Mouse (Mus musculus) embryo, embryonic 10 days (tissue): ENCODE results near the gene Fgg.

Experiments used
- DNase-seq: peaks from one replicate; pipeline ENCODE4 v3.0.0-alpha.2; 2015; ENCODE audit warnings: low spot score

Gene Fgg

DNA sequence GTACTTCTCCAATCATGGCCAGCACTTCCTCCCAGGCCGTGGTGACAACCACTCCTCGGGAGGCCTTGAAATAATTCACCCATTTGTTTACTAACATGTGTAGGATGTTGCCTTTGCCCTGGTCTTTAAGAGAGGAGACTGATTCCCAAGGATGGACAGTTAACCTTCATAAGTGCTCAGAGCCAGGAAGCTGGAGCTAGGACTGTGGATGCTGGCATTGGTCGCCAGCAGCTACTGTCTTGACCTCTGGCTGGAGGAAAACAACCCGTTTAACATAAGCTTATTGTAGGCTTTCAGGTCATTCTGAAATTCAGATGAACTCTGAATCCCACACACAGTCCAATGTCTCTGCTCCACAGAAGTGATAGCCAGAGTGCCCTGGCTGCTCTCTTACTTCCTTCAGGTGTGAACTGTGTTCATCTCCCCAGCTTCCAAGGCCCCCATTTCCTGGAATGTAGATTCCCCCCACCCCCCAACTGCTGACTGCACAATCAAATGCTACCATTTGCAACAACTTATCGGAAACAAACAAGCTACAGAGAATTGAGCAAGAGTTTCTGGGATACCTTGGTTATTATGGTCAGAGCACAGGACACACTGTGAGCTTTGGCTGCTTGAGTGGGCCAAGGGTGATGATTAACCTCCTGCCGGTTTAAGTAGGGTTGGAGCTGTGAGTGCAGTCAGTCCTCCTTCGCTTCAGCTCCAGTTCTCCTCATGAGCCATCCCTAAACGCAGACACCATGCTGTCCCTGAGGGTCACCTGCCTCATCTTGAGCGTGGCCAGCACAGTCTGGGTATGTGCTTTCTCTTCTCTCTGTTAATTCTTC, 18.2 kb downstream of the Fgg start, which contains the start of gene Fga:
Gene Fga (plus strand): TSS at position 602 of the 827 bp plus-strand sequence.
- DNase-seq, result no peak

DNA sequence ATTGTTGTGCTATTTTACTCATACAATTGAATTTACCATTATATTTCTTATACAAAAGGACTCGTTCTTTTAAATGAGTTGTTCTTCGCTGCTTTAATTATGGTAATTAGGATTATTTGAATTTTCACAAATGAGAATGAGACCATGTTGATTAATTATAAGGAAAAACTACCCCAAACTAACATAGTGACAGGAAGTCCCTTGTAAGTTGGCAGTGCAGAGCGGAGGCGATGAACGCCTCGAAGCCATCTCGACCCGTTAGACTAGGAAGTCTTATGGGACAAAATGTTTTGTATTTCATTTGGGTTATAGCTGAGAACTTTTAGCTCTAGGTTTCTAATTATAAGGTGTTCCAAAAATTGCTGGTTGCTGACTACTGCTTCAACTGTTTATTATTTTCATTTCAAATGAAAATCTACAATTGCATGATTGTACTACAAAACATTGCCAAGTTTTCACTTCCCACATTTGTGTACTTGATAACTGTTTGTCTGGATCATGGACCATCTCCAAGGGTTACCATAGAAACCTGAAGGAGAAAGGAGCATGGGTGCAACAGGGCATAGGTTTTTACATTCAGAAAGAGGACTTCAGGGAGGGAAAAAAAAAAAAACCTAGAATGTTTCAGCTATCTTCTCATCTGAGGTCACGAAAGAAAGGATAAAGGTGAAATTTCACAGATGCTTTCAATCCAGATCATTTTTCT, 20.2 kb downstream of the Fgg start:
- DNase-seq, result no peak

DNA sequence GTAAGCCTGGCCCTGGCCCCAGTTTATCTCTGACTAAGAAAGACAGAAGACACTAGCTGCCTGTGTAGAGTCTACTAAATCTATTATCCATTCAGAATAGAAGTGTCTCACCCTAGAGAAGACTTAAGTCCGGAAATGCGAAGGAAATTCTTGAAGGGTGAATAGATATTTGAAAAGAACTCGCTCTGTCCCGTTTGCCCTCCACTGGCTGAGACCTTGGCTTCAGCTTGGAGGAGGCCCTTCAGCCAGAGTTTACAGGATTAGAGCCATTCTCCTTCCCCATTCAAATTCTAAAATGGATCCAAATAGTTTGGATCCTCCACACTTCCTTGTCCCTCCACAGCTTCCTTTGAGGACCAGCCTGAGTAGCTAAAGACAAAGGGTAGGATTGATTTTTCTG, 22.8 kb downstream of the Fgg start:
- no peak for DNase-seq

DNA sequence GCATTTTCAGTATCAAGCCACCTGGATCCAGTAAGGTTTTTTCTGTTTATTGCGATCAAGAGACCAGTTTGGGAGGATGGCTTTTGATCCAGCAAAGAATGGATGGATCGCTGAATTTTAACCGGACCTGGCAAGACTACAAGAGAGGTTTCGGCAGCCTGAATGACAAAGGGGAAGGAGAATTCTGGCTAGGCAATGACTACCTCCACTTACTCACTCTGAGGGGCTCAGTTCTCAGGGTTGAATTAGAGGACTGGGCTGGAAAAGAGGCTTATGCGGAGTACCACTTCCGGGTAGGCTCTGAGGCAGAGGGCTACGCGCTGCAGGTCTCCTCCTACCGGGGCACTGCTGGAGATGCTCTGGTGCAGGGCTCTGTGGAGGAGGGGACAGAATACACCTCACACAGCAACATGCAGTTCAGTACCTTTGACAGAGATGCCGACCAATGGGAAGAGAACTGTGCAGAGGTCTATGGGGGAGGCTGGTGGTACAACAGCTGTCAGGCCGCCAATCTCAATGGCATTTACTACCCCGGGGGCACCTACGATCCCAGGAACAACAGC, 25.3 kb downstream of the Fgg start:
- DNase-seq, result no peak

DNA sequence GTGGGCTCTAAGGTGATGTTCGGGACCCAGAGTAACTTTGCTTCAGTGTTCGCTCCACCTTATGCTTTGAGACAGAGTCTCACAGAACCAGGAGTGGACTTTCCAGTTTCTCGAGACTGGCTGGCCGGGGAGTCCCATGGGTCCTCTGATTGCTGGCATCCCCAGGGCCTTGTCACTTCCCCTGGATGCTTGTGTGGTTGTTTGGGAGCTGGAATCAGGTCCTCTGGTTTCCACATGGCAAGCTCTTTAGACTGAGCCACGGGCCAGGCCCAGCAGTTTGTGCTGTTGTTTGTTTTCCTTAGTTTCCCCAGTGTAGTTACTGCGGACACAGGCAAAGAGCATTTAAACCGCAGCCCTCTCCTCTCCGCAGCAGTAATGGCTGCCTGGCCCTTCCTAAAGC, 26.3 kb downstream of the Fgg start:
- DNase-seq, result no peak

DNA sequence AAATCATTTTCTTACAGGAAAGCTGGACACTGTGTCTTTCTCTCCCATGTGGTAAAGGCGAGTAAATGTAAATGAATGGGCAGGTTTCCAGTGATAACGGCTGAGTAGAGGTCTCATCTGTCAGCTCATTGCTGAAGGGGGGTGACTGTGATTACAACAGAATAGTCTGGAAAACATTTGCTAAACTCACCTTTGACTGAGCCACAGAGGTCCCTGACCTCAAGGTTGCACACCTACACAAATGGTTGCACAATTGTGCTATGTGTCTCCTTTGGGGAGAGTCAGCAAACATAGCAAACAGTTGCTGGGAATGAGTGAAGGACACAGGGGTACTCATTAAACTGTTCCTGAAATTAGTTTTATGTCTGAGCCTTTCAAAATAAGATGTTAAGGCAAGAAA, 31.3 kb downstream of the Fgg start:
- no peak for DNase-seq

DNA sequence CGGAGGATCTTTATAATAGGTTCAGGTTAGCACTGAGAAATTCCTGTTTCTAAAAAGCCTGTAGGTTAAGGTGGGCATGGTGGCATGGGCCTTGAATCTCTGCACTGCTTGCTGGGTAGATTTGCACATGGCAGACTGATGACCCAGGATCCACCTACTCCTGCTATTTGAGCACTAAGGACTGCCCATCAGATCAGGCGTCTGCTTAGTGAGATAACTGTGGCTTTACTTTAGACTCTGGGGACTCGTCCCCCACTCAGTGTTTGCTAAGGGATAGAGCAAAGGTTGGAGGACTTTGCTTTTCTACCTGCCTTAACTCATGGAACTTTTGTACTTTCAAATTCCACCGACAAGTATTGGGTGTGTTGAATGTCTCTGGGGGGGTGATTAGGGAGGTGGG, 32.1 kb downstream of the Fgg start:
- DNase-seq, result no peak

DNA sequence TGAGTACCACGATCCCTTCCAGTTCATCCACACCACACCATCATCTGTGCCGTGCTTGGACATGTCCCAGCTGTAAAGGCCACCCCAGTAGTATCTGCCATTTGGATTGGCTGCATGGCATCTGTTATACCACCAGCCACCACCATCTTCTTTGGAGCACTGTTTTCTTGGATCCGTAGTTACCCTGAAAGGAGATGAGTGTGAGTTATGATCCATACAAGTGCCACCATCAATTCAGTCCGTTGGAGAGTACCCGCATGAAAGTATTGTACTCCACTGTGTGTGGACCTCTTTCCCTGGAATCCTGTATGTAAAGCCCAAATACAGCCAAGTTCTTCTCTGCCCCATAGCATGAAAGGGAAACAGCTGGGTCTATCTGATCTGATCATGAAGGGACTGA, 34.9 kb downstream of the Fgg start:
- no peak for DNase-seq

DNA sequence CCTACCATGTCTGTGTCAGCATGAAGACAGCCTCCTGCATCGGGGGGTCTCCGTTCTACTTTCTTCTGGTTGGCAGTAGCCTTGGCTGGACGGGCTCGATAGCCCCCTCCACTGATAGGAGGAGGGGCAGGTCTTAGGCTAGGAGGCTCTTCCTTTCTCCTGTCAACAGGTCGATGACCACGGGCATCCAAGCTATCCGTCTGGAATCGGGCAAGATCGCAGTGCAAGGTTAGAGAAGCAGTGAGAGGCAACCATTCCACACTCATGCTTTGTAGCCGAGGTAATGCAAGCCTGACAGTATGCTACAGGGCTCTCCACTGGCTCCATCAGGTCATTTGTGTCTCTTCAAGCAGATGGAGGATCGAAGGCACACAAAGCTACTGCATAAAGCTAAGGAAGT, 39.1 kb downstream of the Fgg start:
- DNase-seq, result no peak

DNA sequence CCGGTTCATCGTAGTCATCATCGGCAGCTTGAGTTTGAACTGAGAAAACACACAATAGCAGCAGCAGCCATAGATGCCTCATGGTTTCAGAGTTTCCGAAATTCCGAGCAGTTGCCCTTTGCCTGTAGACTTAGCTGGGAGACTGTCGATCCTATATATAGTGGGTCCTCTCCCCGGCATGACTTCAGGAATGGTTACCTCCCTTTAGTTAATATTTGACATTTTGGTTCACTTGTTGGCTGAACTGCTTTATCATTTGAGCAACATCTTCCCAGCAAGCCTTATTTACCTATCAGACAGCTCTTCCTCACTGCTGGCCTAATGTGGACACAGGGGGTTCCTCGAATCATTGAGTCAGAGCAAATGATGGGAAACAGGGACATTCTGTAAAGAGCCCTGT, 42.2 kb downstream of the Fgg start, which contains the start of gene Fgb:
Gene Fgb (minus strand): TSS at position 184 of the 400 bp plus-strand sequence.
- no peak for DNase-seq

DNA sequence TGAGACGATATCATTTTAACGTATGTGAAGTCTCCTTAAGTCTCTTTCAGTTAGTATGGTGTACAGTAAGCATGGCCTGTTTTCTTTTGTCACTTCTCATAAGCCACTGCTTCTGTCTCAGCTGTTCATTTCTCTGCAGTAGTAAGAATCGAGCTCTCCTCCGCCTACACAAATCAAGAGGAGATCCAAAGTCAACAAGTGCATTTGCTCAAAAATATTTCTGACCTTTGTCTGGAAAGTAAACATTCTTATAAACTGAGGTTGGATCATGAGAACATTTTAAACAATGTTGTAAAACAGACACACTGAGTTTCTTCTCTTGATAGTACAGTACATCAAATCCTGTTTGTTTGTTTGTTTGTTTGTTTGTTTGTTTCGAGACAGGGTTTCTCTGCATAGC, 43.1 kb downstream of the Fgg start:
- no peak for DNase-seq

DNA sequence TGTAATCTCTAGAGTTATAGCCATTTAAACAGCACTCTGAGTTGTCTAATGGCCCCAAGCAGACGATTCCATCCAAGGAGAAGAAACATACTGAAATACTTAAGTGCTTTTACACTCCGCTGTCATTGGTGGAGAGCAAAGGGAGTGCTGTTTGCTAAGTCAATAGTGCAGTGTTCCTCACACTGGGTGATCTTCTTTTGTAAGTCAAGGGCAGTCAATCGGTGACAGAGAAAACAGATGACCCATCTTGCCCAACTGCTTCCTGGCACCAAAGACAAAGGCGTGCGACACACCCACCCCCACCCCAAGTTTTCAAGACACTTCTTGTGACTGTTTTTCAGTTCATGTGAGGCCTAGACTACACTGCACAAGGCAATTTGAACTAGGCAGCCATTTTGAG, 44.6 kb downstream of the Fgg start:
- DNase-seq, result no peak

DNA sequence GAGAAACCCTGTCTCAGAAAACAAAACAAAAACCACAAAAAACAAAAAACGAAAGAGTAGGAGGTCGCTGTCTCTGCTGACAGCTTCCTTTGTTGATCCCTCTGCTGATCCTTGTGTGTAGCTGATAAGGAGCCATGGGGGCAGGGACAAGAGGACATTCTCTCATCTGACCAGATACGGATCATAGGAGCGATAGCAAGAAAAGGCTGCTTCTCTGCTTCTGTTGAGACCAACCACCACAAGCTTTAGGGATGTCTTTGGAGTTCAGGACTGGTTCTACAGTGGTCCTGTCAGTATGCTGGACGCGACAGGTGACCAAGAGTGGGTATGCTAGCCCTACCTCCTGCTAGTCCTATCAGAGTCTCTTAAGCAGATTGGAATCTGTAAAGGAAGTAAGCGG, 45.6 kb downstream of the Fgg start:
- DNase-seq, result no peak

DNA sequence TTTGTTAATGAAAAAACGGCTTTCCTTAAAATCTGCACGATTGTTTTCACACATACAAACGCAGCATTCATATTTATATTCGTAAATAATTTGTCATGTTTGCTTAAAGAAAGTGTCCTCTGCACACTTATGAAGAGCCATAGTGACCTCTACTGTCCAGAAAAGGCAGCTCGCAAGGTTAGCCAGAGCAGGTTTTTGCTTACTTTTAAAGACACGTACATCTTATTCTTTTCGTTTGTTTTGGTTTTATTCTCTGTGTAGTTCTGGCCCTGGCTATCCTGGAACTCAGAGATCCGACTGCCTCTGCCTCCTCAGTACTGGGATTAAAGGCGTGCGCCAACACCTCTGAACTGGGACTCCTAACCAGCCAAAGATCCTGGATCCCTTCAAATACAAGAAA, 46.2 kb downstream of the Fgg start:
- peak; percentile 62 for DNase-seq

DNA sequence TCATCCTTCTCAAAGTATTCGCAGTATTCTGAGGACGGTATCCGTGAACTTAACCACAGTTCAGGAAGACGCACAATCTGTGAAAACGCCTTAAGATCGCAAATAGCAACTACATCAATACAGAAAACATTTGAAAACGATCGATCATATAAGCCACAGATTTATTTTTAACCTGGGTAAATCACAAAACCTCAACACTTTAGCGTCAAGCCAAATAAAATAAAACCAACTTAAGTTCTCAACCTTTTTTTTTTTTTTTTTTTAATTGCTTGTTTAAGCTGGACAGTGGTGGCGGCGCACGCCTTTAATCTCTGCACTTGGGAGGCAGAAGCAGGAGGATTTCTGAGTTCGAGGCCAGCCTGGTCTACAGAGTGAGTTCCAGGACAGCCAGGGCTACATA, 47.2 kb downstream of the Fgg start:
- DNase-seq, result no peak

DNA sequence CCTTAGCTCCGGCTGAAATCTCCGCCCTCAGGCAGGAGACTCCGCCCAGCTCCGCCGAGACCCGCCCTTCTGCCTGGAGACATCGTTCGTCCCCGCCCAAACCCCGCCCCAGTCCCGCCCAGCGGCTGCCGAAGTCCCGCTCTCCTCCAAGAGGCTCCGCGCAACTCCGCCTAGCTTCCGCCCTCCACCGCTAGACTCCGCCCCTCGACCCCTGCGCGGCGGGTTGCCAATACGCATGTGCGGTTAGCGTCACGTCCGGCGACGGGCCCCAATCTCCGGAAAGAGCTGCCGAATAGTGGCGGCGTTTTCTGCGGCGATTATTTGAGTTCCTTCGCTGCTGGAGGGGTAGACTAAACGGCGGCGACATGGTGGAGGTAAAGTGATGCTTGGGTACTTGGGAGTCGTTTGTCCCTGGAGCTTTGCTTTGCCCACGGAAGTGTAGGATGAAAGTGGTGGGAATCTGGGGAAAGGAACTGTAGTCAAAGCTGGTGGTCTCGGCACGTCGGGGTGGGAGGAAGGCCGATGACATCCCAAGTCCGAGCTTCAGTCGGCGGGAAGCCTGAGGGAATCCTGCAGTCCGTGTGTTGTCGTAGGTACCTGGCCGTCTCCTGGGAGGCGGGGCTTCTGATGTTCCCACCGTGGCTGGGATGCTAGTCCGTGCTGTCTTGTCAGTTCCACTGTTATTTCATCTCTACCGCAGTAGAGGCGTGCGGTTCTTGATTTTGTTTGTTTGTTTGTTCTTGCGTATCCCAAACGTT, 47.9 kb downstream of the Fgg start, which contains the start of gene Plrg1:
Gene Plrg1 (plus strand): TSS at position 242 of the 758 bp plus-strand sequence.
- DNase-seq, result peak; percentile 98

DNA sequence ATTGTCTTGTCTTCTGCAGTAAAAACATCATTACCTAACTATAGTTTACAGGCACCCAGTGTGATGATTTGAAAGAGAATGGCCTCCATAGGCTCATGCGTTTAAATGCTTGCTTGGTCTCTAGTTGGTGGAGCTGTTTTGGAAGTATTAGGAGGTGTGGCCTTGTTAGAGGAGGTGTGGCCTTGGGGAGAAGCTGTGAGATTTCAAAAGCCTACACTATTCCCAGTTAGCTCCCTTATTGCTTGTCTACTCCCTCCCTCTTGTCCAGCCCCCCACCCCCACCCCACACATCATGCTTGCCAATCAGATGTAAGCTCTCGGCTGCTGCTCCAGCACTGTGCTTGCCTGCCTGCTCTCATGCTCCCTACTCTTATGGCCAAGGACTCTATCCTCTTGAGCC, 49.5 kb downstream of the Fgg start:
- no peak for DNase-seq
